Mouse (Mus musculus) layer of hippocampus, adult 18-20 months (tissue): ENCODE measurements around the gene Mgp. TPM values are rescaled to one million over a fixed set of nuclear protein-coding genes. Genes with fewer than 3 reads are reported as not detected.
A peak's percentile ranks its signal among the peaks of the same experiment; 100 is the strongest.

Experiments
- DNase-seq, 2 experiments: peaks; one replicate each; pipeline ENCODE4 v3.0.0; 2022; ENCODE audit warnings: low spot score in 2 of 2
- long read RNA-seq: library from polyadenylated mRNA; stranded (forward); transcript quantifications from one replicate; pipeline ENCODE4 v2.0.0, GENCODE M21; 2021
- total RNA-seq, 2 experiments: library from RNA; stranded (reverse); gene quantifications; 2 replicates each; pipeline ENCODE4 v1.2.3; 2021

The Mgp gene
- total RNA-seq: 10 to 100 TPM; 24.7 to 29.4 TPM
- long read RNA-seq, partial matches to known transcripts: 0 of 3 reads
- long read RNA-seq, other reads (novel, unspliced or antisense): 0 of 3 reads

DNA sequence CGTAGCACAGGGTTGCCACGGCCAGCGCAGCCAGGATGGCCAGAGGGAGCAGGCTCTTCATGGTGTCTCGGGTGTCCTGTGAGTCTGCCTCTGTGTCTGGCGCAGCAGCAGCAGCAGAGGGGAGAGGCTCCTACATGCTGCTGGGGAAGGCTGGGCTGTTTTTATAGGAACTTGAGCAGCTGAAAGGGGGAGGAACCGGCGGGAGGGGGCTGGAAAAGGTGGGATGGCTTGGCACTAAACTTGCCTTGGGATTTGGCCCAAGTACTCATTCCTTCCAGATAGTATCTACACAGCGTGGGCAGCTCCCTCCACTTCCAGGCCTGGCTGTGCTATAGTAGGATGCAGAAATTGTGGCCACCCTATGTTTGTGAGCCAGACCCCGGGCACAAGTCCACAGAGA is at the start of gene Mgp:
Gene Mgp, minus strand, starts transcription at position 154 of the 400 bp plus-strand sequence.
- DNase-seq: peak in 1 of 2 experiments; percentile 32

DNA sequence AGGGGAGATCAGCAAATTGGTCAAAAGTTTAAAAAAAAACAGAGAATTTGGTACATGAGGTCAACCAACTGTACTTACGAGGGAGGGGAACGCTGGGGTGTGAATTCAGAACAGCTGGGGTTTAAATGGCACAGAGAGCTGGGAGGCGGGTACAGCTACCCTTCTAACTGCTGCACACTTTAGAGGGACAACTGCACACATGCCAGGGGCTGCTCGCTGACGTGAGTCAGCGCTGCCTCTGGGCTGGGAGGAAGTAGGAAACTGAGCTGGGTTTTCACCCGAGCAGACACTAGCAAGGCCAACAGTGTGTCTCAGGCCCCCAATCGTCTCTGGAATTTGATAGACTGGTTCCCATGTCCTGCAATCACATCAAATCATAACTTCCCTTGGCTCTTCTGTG is 49.4 kb upstream of the Mgp start:
- no peak for DNase-seq

DNA sequence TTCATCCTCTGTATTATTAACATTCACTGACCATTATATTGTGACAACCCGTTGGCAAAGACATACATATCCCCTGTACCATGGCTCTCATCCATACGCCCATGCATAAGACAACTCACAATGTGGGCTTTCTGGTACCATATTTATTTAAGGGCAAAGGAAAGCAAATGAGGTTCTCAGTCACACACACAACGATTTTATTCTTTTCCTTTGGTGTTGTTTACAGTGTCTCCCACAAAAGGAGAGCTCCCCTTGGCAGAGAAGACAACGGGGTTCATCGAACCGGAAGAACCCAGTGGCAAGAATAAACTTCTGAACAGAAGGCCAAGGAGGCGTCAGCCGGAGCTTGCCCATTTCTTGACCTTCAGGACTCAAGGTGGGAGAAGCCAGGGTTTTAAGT is 47.9 kb upstream of the Mgp start, which contains the start of gene Pde6h:
Gene Pde6h, plus strand, starts transcription at position 301 of the 400 bp plus-strand sequence.
- DNase-seq: no peak

DNA sequence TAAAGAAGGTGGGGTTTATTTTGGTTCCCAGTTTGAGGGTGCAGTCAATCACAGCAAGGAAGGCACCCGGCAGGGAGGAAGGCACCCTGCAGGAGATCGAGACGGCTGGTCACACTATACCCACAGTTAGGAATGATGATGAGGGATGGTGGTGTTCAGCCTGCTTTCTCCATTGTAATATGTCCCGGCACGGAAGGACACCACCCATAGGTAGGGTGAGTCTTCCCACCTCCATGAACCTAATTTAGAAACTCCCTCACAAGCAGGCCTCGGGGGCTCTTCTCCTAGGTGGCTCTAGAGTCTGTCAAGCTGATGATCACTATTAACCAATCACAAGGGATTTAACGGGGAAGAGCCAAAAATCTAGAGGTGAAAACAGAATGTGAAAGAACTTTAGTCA is 47.2 kb upstream of the Mgp start:
- no peak for DNase-seq

DNA sequence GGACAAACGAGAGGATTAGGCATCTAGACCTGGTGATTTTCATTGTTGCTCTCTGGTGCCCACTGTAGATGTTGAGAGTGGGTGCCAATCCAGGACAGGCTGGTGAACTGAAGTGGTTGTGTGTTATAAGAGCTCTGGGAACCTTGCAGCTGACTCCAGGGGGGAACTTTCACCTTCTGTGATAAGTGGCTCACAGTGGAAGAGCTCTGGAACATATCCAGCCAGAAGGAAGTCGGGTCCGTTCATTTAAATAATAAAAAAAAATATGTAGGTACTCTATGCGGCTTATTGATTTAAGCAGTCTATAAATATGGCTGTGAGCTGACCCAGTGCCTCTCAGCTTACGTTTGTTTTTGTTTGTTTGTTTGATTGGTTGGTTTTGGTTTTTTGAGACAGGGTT is 46.5 kb upstream of the Mgp start, which contains the start of gene Erp27:
Gene Erp27, minus strand, starts transcription at position 101 of the 400 bp plus-strand sequence.
- DNase-seq: no peak

DNA sequence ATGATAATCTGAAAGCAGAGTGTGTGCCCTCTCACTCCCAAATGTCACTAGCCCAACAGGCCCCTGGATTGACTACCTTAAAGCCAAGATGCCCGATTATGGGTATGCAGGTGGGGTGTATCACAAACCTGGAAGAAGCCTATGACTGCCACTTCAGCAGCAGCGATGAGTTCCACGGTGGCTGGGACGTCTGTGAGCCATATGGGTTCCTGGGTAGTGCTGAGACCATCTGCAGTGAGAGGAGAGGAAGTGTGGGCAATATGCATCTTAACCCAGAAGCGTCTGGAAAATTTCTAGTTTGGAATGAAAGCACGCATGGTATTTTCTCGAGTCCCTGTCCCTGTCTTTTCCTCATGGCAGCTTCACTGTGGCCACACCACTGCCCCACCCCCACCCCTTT is 46.0 kb upstream of the Mgp start:
- DNase-seq: peak; percentile 19 to 53

DNA sequence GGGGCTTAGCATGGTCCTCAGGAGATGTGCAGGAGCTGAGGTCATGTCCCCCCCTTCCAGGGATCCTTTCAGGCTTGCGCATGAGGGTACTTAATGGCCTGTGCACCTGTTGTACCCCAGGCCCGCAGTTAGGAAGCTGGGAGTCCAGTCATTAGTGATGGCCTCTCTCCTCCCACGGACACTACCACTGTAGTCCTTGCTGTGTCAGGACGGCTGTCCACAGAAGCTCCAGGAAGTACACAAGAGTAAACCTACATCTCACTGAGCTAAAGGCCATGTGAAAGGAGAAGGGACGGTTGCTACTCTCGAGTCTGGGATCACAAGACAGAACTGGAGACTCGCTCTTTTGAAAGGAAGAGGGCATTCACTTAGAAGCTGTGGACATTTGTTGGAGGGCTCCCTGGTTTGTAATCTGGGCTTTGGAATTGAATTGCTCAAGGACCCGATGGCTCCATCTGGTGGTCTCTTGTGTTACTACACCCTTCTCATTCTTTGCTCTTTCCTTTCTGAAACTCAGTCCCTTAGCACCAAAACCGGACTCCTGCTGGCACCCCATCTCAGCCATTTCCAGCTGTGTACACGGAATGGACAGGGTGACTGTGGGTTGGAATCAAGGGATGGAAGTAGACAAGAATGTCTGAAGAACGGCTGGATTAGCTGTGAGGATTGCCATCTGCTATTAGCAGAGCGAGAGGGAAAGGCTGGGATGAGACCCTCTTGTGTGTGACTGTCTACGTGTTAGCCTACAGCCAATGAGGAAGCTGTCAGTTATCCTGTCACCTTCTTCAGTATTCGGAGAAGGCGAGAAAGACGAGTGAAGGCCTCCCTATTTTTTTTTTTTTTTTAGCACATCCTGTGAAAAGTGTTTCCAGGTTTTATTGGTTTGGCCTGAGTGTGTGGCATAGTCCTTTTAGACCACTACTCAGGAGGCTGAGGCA is 45.0 kb upstream of the Mgp start:
- DNase-seq: peak; percentile 63 to 91

DNA sequence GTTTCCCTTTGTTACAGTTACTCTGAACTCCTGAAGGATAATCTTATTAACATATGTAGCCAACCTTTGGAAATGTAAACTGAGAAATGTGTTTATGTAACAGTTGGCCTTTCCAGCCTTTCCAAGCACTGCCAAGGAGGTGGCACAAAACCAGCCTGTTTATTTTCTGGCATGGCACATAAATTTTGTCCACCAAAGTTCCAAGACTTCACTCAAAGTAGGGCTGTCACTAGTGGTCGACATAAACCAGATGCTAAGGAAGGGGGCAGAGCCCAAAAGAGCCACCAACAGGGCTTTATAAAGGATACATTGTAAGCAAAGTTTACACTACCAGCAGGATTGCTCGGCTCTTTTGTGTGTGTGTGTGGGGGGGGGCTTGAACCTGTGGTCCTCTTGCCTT is 42.3 kb upstream of the Mgp start:
- DNase-seq: no peak

DNA sequence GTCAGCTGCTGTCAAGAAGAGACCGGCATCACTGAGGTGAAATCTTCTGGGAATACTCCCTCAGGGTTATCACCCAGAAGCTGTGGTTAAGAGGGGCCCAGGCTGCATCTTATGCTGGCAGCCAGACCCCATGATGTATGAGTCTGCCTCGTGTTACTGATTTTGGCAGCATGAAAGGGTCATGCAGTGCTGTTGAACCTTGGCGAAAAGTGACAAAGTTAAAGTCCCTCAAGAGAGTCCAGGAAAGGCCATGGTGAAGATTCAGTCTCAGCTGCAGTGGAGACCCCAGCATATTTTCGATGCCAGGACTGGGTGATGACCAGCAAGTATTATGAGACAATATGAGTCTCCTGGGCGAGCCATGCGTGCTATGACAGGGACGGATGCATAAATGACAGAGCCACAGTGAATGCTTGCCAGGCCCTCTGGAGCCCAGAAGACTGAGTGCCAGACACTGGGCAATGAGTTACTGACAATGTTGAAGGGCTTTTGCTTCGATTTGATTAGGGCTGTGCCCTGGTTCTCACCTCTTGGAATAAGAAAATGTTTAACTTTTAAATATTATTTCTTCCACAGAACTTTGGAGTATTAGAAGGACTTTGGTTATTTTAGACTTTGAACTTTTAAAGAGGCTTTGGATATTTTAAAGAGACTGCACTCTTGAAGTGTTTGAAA is 40.2 kb upstream of the Mgp start:
- DNase-seq: no peak

DNA sequence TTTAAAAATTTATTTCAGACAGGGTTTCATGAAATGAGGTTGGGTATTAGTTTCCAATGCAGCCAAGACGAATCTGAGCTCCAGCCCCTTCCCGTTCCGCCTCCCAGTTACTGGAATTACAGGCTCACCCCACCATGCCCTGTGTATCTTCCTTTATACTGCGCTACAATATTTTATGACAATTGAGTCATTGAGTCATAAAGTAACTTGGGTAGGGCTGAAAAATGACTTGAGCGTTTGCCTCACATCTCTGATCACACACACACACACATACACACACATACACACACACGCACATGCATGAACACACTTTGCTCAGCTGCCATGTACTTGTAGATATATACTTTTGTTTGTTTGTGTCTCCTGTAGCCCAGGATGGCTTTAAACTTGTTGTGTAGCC is 38.6 kb upstream of the Mgp start:
- DNase-seq: no peak

DNA sequence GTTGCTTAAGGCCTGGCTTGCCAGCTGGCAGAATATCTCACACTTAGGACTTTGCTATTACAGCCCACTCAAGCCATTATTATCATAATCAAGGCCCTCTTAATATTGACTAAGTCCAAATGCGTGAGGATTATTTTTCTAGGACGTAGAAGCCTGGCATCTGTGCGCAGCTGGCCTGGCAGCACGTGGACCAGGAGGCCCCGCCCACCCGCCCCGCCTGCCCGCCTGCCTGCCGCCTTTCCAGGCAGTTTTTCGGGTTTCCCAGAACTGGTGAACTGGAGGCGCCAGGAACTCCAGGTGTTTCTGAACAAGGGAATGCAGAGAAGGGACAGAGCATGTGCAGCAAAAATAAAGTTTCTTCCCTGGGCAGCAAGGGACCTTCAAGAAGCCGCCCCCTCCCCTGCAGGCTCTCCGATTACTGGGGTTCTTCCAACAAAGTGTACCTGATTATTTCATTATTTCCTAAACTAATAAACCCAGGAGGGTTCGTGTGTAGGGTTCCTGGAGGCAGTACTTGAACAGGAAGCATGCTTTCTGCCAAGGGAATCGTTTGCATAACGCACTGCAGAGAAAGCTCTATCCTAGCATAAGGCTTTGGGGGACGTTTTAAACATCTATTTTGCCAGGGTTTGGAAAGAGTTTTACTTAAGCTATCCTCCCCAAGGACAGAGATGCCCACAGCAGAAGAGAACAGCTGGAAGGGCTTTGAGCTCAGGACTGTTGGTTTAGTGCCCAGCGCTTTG is 37.9 kb upstream of the Mgp start:
- DNase-seq: peak in 1 of 2 experiments; percentile 14

DNA sequence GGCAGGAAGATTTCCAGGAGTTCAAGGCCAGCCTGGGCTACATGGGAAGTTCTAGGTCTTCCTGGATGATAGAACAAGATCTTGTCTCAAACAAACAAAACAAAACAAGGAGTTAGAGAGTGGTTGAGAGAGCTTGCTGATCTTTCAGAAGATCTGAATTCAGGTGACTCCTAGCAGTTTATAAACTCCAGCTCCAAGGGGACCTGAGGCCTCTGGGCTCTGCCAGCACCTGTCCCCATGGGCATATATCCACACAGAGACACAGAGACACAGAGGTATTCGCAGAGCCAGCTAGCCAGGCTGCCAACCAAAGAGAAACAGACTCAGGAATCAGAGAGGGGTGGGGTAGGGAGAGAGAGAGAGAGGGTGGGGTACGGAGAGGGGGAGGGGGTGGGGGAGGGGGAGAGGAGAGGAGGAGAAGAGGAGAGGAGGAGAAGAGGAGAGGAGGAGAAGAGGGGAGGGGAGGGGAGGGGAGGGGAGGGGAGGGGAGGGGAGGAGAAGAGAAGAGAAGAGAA is 37.2 kb upstream of the Mgp start:
- no peak for DNase-seq

DNA sequence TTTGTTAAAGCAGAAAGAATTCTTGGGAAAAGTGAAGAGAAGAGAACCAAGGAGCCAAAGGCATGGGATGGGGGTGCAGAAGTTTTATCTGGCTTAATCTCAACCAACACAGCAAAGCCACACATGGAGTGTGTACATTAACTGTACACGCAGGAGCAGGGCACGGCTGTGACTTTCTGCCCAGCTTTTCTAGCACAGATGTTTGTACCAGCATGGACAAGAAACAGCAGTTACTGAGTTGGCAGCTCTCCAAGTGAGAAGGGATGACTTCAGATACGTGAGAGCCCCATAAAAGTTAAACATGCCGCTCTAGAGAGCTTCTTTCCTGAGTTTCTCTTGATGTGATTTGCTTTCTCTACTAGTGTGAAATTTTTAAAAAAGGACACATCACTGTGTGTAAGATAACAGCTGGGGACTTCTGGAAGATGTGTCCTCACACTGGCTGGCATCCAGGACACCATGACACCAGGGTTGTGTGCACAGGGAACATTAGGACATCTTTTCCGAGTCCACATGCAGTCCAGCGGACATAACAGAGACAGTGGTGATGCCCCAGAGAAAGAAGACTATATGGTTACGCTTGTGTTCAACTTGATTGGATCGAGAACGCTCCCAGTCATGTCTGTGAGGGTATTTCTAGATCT is 34.7 kb upstream of the Mgp start:
- no peak for DNase-seq

DNA sequence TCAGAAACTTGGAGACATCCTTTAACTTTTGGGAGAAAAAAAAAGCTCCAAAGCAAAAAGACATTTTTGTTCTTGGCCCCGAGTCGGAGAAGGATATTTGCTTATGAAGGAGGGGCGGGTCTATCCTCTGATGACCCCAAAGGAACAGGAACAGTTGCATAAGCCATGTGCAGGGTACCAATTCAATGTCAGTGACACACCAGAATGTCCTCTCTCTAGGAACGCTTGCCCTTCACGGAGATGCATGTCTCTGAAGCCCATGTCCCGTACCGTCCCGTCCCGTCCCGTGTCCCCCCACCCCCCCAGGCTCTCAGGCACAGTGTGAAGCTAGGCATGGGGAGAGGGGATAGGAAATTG is 31.3 kb upstream of the Mgp start:
- DNase-seq: no peak

DNA sequence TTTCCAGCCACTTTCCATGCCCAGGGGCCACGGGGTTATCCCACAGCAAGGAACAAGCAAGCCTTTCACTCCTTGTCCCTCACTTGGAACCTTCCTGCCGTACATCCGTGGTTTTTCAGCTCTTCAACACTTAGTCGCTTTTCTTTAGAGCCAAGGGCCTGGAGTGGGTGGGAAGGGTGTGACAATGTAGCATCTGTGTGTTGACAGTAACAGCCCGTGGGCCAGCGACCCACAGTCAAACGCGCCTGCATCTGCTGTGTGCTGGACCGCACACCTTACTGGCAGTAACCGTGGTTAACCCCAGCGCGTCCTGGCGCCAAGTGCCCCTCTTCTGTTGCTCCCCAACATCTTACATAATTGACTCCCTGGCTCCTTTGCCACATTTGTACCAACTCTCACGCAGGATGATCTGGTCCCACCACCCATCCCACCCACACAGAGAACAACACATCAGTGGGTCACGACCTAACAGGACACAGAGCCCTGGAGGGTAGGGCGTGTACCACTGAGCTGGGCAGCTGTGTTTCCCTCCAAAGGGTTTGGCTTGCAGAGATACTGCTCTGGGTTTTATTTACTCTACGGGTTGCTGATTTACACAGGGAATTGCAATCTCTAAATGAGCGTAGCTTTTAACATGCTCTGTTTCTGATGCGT is 30.8 kb upstream of the Mgp start:
- DNase-seq: no peak

DNA sequence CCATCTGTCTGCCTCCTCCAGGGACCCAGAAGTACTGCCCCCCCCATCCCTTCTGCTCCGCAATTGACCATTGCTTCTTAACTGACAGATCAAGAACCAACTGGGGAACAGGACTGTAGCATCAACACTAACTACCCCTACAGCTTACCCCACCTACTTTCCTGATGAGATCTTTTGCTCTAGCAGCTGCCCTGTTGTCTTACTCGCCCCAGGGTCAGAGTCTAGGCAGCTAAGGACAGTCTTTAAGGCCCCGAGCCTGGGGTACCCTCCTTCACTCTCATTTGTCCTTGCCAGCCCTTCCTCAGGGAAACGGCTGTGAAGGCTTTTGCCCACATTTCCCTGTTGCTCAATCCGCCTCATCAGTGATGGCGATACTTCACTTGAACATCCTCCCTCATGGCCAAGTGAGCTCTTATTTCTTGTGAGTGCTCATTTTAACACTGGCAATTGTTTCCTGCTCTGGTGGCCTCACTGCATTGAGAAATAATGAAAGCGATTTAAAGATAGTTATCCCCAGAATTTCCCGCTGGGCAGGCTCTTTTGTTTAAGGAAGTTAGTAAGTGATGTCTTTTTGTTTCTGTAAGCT is 28.4 kb upstream of the Mgp start:
- no peak for DNase-seq

DNA sequence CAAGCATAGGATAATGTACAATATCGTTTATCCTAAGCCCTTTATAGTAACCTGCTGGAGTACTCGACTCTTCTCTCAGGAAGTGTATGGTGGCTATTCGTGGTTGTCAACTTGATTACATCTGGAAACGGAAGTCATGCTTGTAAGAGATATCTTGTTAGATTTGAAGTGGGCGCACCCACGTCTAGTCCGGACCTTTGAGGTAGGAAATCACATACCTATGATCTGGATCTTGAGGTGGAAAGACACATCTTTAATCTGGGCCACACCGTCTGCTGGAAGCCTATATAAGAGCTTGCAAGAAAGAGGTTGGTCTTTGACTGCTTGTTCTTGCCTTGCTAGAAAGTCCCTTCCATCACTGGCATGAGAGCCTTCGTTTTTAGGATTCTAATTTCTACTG is 26.9 kb upstream of the Mgp start:
- no peak for DNase-seq

DNA sequence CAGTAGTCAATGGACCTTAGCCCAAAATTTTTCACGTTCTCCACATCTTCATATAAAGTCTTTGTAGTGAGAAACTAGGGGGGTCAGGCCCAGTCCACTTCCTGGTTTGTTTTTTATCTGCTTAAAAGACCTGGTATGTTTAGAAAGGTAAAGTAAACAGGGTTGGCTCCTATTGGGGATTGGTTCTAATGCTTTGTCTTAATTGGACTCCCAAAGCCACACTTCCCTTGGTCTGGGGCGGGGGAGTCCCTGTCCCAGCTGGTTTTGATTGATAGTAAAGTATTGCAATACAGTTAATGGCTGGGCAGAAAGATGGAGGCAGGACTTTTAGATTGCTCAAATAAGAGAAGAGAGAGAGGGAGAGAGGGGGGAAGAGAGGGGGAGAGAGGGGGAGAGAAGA is 25.4 kb upstream of the Mgp start:
- no peak for DNase-seq

DNA sequence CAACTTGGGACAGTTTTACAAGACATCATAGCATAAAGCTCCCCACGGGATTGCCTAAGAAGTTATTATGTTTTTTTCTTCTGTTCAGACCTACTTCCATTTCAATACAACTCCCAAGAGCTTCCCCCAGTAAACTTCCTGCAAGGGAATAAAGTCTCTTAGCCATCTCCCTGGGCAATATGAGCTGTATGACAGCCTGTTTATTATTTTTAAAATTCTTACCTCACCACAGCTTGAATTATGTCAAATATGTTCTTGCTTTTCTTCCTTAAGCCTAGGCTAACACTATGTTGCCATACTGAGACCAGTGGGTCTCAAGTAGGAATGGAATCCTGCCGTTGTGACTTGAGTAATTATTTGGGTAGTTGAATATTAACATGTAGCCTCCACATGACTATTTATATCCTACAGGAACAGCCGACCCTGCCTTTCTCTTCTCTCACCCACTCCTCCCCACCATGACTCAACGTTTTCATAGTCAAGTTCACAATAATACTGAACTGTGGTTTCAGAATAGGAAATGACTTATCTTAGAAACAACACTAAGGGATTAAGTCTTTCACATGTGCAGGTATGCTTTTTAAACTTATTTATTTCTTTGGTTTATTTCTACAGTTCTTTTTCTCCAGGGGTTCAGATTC is 24.9 kb upstream of the Mgp start:
- no peak for DNase-seq
